Mouse (Mus musculus) hematopoietic stem cell, adult 5-6 weeks (primary cell): Measurements from ENCODE around the gene Ccdc6. TPM values are rescaled to one million over a fixed set of nuclear protein-coding genes. Genes with fewer than 3 reads are reported as not detected.

Experiments
- ATAC-seq, 2 experiments: fragments of 125-278 bp in 1 of 2; replicated peaks in 1 of 2; 2 replicates each; pipeline ENCODE4 v1.8.0; 2016 to 2017; ENCODE audit warnings: inconsistent platforms in 2 of 2, mild to moderate bottlenecking in 2 of 2, moderate number of reproducible peaks in 2 of 2, low read depth in 1 of 2, moderate TSS enrichment in 1 of 2; ENCODE audit not compliant: low FRiP score in 2 of 2, poor library complexity in 2 of 2, severe bottlenecking in 2 of 2, insufficient read depth in 1 of 2, low TSS enrichment in 1 of 2
- total RNA-seq: library from RNA; stranded (forward); fragments of 172-1452, 232-1000 nt; gene quantifications from 2 replicates; pipeline ENCODE4 v1.2.3, GENCODE M21; 2017

The Ccdc6 gene
- total RNA-seq, 1 experiment from 2014 or later = 23.6 TPM

GRCm38 (mm10) chr10:70181279-70181972 is 84.5 kb downstream of the Ccdc6 start:
- ATAC-seq = no peak

GRCm38 (mm10) chr10:70183210-70184080 is 86.5 kb downstream of the Ccdc6 start:
- peak; percentile 51 to 54 for ATAC-seq

- ATAC-seq = peak; percentile 60 to 62; a peak in 3 of 4 replicates
These were observed 89.2 kb downstream of the Ccdc6 start for GRCm38 (mm10) chr10:70186136-70186535.

GRCm38 (mm10) chr10:70186586-70186985 is 89.7 kb downstream of the Ccdc6 start:
- no peak for ATAC-seq

- ATAC-seq = no peak
These were observed 92.9 kb downstream of the Ccdc6 start for GRCm38 (mm10) chr10:70189864-70190263.

- no peak for ATAC-seq
These were observed 97.4 kb downstream of the Ccdc6 start for GRCm38 (mm10) chr10:70194283-70194682.

GRCm38 (mm10) chr10:70195279-70195678 is 98.4 kb downstream of the Ccdc6 start:
- peak; percentile 67 to 74 for ATAC-seq

- ATAC-seq = no peak
These were observed 98.9 kb downstream of the Ccdc6 start for GRCm38 (mm10) chr10:70195786-70196185.

- ATAC-seq = no peak
These were observed 99.7 kb downstream of the Ccdc6 start for GRCm38 (mm10) chr10:70196666-70197065.

- no peak for ATAC-seq
These were observed 100.7 kb downstream of the Ccdc6 start for GRCm38 (mm10) chr10:70197601-70198000.

GRCm38 (mm10) chr10:70198012-70198411 is 101.1 kb downstream of the Ccdc6 start:
- no peak for ATAC-seq

GRCm38 (mm10) chr10:70198951-70199463 is 102.1 kb downstream of the Ccdc6 start:
- no peak for ATAC-seq

- peak; percentile 54 to 84; a peak in 3 of 4 replicates for ATAC-seq
These were observed 102.7 kb downstream of the Ccdc6 start for GRCm38 (mm10) chr10:70199466-70200210.

- peak; percentile 39 to 57; a peak in 3 of 4 replicates for ATAC-seq
These were observed 104.1 kb downstream of the Ccdc6 start for GRCm38 (mm10) chr10:70200889-70201500.

- ATAC-seq = no peak
These were observed 107.8 kb downstream of the Ccdc6 start, which contains the start of gene Mrln for GRCm38 (mm10) chr10:70204505-70205399. Gene Mrln, plus strand, starts transcription at chr10:70204664.

GRCm38 (mm10) chr10:70211281-70211680 is 114.4 kb downstream of the Ccdc6 start:
- ATAC-seq = no peak
